Mouse (Mus musculus): ENCODE results near the gene Lpcat3. TPM values are rescaled to one million over a fixed set of nuclear protein-coding genes. Genes with fewer than 3 reads are reported as not detected.
A peak's percentile ranks its signal among the peaks of the same experiment; 100 is the strongest.

The Lpcat3 gene
- total RNA-seq, 1 experiment from 2014 or later, result 31.5 TPM

DNA sequence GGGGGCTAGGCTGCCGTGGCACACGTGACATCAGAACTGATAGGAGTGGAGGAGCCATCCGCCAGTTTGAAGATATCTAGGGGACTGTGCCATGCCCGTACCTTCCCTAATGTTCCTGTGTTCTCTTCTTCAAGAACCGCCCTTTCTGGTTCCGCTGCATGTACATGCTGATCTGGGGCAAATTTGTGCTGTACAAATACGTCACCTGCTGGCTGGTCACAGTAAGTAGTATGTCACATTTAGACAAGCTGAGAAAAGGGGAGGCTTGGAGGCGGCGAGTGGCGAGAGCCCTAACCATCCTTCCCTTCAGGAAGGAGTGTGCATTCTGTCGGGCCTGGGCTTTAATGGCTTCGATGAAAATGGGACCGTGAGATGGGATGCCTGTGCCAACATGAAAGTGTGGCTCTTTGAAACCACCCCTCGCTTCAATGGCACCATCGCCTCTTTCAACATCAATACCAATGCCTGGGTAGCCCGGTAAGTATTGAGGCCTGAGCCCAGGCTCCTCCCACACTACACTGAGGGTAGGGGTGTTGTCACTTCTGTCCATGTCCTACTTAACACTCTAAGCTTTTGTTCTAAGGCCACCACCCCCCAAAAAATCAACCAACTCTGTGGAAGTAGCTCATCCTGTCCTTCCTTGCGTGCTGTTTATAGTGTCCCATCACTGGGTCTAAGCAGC, 39.4 kb downstream of the Lpcat3 start:
- no peak for ATAC-seq (replicated peaks; ENCODE audit: low read depth, poor library complexity, severe bottlenecking)

DNA sequence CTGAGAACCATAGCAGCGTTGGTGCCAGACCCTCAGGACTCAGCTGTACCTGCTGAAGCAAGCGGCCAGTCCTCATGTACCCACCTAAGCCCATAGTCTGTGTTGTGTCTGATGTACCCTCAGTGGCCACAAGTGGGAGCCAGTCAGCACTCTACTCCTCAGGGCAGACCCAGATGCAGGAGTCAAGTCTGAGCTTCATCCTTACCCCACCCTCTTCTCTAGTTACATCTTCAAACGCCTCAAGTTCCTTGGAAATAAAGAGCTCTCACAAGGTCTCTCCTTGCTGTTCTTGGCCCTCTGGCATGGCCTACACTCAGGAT, 39.9 kb downstream of the Lpcat3 start:
- ATAC-seq (replicated peaks; ENCODE audit: low read depth, poor library complexity, severe bottlenecking), result peak; percentile 90

DNA sequence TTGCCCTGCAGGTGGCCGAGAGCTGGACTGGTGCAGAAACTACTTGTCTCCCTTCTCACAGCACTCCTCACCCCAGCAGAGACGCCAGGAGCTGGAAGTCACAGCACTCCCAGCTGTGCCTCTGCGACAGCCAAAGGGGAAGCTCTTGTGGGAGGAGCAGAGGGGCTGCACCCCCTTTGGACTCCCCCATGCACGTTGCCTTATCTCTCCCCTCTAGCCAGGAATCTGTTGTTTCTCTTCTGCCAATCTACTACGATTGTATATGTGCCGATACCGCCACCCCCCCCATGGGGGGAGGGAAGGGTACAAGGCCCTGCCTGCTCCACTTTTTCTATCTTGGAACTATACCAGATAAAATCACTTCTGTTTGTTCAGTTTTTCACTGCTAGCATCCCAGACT, 41.0 kb downstream of the Lpcat3 start:
- no peak for ATAC-seq (replicated peaks; ENCODE audit: low read depth, poor library complexity, severe bottlenecking)

DNA sequence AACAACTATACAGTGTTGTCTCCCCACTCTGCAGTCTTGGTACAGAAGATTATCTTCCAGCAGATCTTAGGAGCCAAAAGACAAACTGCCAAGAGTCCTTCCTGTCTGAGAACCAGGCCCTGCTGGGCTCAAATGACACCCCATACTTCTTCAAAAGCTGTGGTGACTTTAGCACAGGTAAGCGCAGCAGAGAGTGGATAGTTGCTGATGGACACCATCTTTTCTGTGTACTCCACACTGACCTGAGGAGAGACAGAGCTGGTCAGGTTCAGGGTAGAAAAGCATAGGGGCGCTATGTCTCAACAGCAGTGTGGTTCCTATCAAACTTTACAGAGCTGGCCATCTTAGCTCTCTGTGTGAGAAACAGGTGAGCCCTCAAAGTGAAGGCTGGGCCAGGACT, 41.6 kb downstream of the Lpcat3 start:
- ATAC-seq (replicated peaks; ENCODE audit: low read depth, poor library complexity, severe bottlenecking), result no peak

DNA sequence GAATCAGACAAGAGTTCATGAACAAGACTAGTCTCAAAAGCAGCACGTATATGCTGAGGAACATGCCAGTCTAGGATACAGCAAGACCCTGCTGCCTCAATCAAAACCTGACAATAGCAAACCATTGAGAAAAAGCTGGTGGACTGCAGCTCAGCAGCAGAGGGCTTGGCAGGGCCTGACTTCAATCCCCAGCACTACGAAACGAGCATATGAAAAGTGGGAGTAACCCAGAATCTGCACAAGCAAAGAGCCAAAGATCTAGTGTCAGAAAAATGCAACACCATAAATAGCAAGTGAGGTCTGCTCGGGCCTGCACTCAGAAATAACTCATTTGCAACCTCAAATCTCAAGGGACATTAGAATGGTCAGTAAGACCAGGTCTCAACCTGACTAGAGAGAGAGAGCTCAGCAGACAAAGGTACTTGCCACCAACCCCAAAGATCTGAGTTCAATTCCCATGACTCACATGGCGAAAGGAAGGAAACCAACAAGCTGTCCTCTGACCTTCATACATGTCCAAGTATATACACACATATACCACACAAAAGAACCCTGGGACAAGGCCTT, 43.3 kb downstream of the Lpcat3 start:
- no peak for ATAC-seq (replicated peaks; ENCODE audit: low read depth, poor library complexity, severe bottlenecking)

DNA sequence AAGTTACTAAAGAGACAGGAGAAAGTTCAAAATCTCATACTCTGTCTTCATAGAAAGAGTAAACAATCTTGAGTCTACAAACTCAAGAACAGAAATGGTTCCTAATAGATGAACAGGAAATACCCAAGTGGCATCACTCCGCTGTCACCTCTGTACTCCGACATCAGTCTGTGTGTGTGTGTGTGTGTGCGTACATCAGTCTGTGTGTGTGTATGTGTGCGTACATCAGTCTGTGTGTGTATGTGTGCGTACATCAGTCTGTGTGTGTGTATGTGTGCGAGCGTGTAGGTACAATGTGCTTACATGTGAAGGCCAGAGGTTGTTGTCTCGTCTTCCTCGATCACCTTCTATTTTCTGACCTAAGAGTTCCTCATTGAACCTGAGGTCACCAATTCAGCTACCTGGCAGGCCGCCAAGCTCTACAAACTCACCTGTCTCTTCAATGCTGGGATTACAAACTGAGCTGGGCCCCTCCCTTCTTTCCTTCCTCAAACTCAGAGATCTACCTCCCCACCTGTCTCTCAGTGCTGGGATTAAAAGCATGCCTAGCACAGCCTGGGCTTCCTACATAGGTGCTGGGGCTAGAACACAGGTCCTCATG, 45.6 kb downstream of the Lpcat3 start:
- no peak for ATAC-seq (replicated peaks; ENCODE audit: low read depth, poor library complexity, severe bottlenecking)

DNA sequence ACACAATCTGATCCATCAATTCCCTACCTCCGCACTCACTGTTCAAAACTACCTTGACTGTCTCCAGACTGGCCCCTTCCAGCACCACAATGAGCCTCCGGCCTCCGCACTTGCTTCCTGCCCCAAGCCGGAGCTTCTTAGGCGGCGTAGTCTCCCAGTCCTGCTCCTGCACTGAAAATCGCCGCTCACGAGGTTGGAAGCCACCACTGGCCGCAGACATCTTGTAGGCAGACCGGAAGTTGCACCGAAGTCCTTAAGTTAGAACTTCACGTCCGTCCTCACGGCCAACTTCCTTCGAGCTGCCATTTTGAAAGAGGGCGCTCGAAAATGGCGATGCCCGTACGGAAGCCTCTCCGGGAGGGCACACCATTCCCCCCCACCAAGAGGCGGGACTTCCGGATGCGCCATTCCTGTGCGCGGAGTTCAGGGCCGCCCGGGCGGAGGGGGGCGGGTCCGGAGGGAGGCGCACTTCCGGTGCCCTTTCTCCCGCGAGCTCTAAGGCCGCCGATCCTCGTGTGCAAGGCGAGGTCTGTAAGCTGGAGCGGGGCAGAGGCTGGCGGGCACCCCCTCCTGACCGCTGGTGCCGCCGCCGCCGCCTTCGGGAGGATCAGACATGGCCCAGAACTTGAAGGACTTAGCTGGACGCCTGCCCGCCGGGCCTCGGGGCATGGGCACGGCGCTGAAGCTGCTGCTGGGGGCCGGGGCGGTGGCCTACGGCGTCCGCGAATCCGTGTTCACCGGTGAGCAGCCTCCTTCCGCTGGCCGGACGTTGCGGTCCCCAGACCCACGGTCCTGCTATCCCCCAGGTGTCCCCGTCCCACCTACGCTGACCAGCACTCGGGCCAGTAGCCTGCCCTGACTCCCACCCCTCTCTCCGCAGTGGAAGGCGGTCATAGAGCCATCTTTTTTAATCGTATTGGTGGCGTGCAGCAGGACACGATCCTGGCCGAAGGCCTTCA, 49.3 kb downstream of the Lpcat3 start, which contains the start of the genes Emg1 and Phb2:
TSS of gene Emg1 (minus strand) at position 355 of the 959 bp plus-strand sequence.
TSS of gene Phb2 (plus strand) at position 513 of the 959 bp plus-strand sequence.
- peak; percentile 92 for ATAC-seq (replicated peaks; ENCODE audit: low read depth, poor library complexity, severe bottlenecking)

DNA sequence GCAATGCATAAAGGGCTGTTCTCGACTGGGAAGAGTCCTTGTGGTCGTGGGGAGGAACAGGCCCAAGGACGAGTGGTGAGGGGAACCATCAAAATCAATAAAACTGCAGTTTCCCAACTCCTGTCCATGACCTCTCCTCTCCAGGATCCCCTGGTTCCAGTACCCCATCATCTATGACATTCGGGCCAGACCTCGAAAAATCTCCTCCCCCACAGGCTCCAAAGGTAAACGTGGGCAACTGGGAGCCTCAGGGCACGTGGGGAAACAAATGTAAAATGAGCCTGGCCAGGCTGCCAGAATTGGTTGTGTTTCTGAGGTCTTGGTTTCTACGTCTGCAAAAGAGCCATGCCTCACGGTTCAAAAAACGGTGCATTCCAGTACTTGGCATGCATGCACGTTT, 50.1 kb downstream of the Lpcat3 start:
- ATAC-seq (replicated peaks; ENCODE audit: low read depth, poor library complexity, severe bottlenecking), result no peak

DNA sequence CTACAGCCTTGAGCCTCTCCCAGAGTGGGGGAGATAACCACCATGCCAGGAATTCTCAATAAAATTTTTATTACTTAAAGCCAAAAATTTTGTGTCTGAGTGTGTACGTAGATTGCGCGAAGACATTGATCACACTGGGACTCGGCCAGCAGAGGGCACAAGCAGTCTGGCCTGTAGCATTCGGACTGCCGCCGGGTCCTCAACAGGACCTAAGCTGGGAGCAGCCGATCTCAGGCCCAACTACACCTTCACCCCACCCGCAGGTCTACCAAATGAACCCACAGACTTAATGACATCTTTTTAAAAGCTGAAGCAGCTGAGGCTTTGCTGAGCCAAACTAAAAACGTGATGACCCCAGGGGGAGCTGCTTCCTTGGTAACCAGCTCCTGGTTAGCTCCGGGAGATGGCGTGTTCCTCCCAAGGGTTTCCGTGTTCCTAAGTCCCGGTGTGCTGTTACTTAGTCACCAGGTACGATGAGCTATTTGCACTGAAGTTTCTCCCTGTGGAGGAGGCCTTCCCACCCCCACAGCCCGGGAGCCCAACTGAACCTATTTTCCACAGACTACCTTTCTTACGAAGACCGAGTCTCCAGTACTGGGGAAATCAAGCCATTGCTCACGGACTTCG, 54.1 kb downstream of the Lpcat3 start:
- peak; percentile 37 for ATAC-seq (replicated peaks; ENCODE audit: low read depth, poor library complexity, severe bottlenecking)

DNA sequence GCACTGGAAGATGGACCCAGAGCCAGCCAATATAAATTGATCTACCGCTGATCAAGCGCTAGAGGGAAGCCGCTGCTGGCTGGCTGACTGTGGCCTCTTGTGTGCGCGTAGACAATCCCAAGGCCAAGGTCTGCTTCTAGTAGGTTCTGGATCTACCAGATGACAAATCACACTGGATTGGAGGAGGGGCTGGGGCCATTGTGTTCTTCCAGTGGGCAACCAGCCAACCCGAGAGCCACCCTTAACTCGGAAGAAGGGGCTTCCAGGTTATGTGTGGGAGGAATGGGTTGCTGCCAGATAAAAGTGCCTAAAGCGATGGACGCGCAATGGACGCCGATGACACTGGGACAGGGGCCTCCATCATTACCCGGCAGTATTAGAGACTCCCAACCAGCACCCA, 55.1 kb downstream of the Lpcat3 start:
- ATAC-seq (replicated peaks; ENCODE audit: low read depth, poor library complexity, severe bottlenecking), result no peak

DNA sequence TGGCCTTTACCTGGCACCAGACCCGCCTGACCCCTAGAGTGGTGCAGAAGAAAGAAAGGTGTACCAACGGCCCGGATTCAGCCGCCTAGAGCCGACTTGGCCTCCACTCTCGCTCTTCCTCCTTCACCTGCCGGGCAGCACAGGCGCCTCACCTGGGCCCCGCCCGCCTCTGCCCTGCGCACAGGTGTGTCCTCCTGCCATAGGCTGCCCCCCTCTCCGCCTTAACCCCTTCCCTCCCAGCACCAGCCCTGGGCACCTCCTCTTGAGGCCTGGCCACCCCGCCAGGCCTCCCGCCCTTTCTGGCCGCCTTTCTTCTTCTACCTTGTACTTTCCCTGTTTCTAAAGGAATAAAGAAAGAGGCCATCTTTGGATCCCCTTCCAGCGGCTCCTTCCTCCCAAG, 55.9 kb downstream of the Lpcat3 start:
- no peak for ATAC-seq (replicated peaks; ENCODE audit: low read depth, poor library complexity, severe bottlenecking)

DNA sequence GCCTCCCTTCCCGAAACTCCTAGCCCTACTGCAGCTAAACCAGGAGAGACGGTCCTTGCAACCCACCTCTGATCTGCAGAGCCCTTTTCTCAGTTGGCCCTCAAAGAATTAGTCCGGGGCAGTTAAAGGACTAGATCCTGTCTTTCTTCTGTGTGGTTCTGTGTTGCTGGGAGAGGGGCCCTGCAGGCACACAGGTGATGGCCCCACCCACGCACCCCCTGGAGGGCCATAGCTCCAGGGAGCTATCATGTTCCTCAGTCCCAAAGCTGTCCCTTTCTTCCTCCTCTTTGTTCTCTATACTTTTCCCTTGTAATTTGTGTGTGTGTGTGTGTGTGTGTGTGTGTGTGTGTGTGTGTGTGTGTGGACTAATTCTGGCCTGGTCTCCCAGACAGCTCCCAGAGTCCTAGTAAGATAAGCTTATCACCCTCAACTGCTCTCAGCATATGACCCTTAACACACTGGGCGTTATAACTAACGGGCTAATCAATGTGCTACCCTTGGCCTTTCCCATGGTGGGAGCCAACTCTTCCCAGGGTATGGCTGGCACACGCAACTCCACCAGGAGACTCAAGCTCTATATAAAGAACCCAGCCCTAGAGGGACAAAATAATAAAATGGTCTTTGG, 56.6 kb downstream of the Lpcat3 start:
- no peak for ATAC-seq (replicated peaks; ENCODE audit: low read depth, poor library complexity, severe bottlenecking)

DNA sequence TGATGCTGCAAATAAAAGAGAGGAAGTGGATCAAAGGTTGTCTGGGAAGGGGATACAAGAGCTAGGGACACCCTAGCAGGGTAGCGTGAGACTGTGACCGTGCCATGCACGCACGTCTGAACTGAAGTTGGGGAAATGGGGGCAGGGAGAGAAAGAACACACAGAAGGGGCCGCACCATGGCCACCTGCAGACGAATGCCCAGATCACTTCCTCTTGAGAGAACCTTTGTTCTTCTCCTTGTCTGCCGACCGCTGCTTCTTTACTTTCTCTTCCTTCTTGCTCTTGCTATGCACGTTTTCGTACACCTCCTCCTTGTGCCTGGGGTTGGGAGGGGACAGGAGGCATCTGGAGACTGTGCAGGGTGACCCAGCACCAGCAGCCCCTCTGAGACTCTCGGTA, 58.1 kb downstream of the Lpcat3 start:
- ATAC-seq (replicated peaks; ENCODE audit: low read depth, poor library complexity, severe bottlenecking), result peak; percentile 31

DNA sequence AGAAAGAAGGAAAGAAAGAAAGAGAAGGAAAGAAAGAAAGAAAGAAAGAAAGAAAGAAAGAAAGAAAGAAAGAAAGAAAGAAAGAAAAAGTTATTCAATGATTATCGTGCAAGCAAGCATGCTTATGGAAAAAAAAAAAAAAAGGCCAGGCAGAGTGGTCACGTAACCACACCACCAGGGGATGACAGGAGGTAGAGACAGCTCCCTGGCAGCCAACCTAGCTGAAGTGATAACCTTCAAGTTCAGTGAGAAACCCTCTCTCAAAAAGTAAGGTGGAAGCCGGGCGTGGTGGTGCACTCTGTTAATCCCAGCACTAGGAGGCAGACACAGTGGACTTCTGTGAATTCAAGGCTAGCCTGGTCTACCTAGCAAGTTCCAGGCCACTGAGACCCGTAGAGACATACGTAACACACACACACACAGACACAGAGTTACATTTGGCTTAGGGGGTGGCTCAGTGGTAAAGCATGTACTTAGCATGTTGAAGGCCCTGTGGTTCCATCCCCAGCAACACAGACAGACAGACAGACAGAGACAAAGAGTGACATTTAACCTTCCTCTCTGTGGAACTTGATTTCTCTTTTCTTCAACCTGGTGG, 60.1 kb downstream of the Lpcat3 start:
- no peak for ATAC-seq (replicated peaks; ENCODE audit: low read depth, poor library complexity, severe bottlenecking)

DNA sequence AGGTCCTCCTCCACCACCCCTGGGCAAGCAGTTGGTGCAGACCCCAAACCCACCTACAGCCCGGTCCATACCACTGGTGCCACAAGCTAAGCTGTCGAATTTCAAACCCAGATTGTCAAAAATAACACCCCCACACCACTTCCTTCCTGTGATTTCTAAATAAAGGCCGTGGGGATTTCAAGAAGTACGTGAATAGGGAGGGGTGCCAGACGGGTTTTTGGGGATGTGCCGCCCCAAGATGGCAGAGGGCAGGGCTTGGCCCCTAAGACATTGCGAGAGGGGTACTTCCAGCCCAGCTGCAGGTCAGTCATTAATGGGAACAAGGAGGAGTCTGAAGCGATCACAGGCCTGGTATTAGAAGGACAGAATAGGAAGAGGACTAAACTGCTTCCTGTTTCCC, 60.7 kb downstream of the Lpcat3 start:
- ATAC-seq (replicated peaks; ENCODE audit: low read depth, poor library complexity, severe bottlenecking), result peak; percentile 50

DNA sequence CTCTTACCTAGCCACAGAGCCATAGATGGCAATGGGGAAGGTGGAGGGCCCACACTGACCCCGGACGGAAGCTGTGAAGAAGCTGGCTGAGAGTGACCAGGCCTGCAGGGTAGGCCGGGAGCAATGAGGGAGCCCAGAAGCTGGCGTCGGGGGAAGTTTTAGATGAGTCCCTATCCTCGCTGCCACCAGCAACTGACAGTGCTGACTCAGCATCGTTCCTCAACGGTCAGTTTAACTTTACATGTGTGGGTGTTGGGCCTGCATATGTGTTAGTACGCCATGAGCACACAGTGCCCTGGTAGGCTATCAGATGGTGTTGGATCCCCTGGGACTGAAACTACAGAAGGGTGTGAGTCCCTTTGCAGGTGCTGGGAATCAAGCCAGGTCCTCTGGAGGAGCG, 61.6 kb downstream of the Lpcat3 start:
- no peak for ATAC-seq (replicated peaks; ENCODE audit: low read depth, poor library complexity, severe bottlenecking)

DNA sequence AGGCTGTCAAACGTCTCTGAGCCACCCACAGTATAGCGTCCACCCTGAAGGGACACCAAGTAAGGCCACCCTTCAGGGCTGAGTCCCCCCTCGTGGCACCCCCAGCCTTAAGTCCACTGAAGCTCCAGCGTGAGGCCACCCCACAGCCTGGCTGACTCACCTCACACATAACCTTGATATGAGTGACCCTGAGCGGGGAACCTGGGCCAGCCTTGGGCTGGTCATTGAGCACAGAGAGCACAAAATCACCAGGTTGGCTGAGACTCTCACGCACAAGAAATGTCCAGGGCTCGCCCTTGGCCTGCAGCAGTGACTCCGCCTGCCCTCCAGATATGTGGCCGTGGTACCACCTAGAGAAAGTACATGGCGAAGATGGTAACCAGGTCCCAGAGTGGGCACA, 65.8 kb downstream of the Lpcat3 start:
- ATAC-seq (replicated peaks; ENCODE audit: low read depth, poor library complexity, severe bottlenecking), result no peak

DNA sequence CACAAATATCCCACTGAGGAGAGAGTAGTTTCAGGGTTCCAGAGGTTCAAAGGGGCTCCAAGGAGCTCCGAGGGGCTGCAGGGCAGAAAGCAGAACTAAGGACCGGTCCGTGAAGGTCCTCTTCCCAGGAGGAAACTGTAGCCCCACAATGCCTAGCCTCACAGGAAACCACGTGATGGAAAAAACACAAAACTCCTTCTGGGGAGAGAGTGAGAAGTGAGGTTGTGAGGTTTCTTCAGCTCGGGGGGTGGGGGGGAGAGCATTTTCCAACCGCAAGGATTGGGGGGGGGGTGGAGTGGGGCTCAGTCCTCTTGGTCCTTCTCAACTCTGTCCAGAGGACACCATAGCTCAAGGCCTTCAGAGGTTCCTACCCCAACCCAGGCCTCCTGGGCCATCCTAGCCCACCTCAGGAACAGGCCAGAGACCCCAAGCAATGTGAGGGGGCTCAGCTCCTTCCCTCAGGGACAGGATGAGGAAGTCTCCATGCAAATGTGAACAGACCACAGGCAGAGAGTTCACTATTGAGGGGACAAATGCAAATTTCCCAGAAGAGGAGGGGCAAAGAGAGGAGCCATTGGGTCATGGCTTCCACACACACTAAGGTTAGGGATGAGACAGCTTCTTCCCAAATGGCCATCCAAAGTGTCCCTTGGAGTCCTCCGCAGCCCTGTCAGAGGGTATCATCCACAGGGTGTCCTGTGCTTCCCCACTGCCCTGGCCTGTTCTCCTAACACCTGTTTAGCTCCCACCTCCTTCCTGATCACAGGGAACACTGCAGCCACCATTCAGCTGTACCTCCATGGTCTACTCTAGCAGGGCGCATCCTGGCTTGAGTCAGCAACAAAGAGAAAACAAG, 67.3 kb downstream of the Lpcat3 start:
- peak; percentile 70 for ATAC-seq (replicated peaks; ENCODE audit: low read depth, poor library complexity, severe bottlenecking)

DNA sequence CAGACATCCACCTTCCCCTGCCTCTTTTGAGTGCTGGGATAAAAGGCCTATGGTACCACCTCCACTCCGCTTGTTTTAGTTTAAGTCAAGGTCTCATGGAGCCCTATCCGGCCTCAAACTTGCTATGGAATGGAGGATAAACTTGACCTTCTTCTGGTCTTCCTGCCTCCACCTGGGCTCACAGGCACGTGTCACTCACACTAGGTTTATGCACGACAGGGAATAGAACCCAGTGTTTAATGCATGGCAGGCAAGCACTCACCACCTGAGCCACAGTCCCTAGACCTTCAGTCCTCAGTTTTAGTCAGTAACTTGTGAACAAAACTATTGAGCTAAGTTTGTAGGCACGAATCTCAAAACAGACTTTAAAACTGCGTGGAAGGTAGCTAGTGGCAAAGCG, 68.2 kb downstream of the Lpcat3 start:
- no peak for ATAC-seq (replicated peaks; ENCODE audit: low read depth, poor library complexity, severe bottlenecking)
